In the genomic region with DNA sequence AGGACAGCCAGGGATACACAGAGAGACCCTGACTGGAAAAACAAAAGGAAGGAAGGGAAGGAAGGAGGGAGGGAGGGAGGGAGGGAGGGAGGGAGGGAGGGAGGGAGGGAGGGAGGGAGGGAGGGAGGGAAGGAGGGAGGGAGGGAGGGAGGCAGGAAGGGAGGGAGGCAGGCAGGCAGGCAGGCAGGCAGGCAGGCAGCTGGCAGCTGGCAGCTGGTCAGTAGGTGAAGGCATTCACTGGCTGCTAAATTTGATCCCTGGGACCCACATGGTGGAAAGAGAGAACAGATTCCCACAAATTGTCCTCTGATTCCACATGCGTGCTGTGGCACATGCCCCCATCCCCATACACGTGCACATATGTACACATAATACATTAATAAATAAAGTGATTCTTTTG, we compare ENCODE assay signal across 34 mouse cellular contexts. TPM values are rescaled to one million over a fixed set of nuclear protein-coding genes. Genes with fewer than 3 reads are reported as not detected.
"Had no signal": no experiment of that assay in that cellular context is flagged by ENCODE, and none has a peak within 500 bp of the region (broad histone marks: within the 10 kb centered on the region; RNA-seq: fewer than 3 reads in every experiment).

No protein-coding gene starts in this region.

- H3K27ac ChIP-seq: limb, embryonic 10.5 days; limb, embryonic 12.5 days; limb, embryonic 13.5 days; limb, embryonic 15.5 days; liver, embryonic 12.5 days; liver, embryonic 13.5 days; liver, embryonic 14.5 days; liver, embryonic 15.5 days; lung, embryonic 15.5 days; macrophage; midbrain, embryonic 12.5 days; midbrain, embryonic 13.5 days; midbrain, embryonic 15.5 days; neural tube, embryonic 12.5 days had no signal

- H3K36me3 ChIP-seq: limb, embryonic 10.5 days; limb, embryonic 12.5 days; limb, embryonic 15.5 days; liver, embryonic 12.5 days; liver, embryonic 13.5 days; liver, embryonic 15.5 days; lung, embryonic 15.5 days; midbrain, embryonic 10.5 days; midbrain, embryonic 12.5 days; midbrain, embryonic 15.5 days; neural tube, embryonic 12.5 days had no signal

- DNase-seq: left cerebral cortex, postnatal 4 days; liver; liver, embryonic 13.5 days; liver, postnatal 0 days; lung, adult 18-20 months; lung, adult 2 months; lung, embryonic 14.5 days; lung, postnatal 10 days; lung, postnatal 14 days; lung, postnatal 36 days; midbrain, embryonic 14.5 days had no signal

- H3K4me2 ChIP-seq: limb, embryonic 12.5 days; limb, embryonic 13.5 days; limb, embryonic 15.5 days; liver, embryonic 11.5 days; liver, embryonic 12.5 days; liver, embryonic 13.5 days; liver, embryonic 15.5 days; lung, embryonic 14.5 days; lung, embryonic 15.5 days; midbrain, embryonic 11.5 days; midbrain, embryonic 12.5 days; midbrain, embryonic 13.5 days; midbrain, embryonic 15.5 days; neural tube, embryonic 12.5 days had no signal

- H3K4me3 ChIP-seq: limb, embryonic 10.5 days; limb, embryonic 12.5 days; limb, embryonic 13.5 days; limb, embryonic 15.5 days; liver, embryonic 12.5 days; liver, embryonic 13.5 days; liver, embryonic 15.5 days; lung, embryonic 15.5 days; megakaryocyte, embryonic 14.5 days; midbrain, embryonic 10.5 days; midbrain, embryonic 12.5 days; midbrain, embryonic 13.5 days; midbrain, embryonic 15.5 days; neural tube, embryonic 12.5 days had no signal

RNA-seq across cellular contexts. Expression of a gene that starts 8.0 kb away (rescaled TPM):
- total RNA-seq: liver, adult 2 months; megakaryocyte progenitor cell, adult 5-6 weeks; megakaryocyte, adult 5-6 weeks; megakaryocyte-erythroid progenitor cell, adult 5-6 weeks; monocyte, adult 5-6 weeks had no signal
- polyA plus RNA-seq: limb, embryonic 10.5 days; liver, adult 2 months; liver, embryonic 11.5 days; liver, embryonic 15.5 days; liver, postnatal 0 days; lung, embryonic 14.5 days; lung, postnatal 0 days; macrophage had no signal
